Mouse (Mus musculus): Measurements from ENCODE around the gene Vmn1r180. TPM values are rescaled to one million over a fixed set of nuclear protein-coding genes. Genes with fewer than 3 reads are reported as not detected.
"Not testable (repeated sequence)": the region's sequence is repeated elsewhere in the genome, so short reads cannot be mapped to it uniquely, and the experiment has no call there.

The Vmn1r180 gene
- not detected for total RNA-seq (2021)

- intact Hi-C loops (cut with DNase I): no loop called here
- no peak for DNase-seq
Observed at GRCm38 (mm10) chr7:23950332-23950731, at the start of gene Vmn1r180. Vmn1r180 (plus strand) TSS chr7:23950632.

DNA sequence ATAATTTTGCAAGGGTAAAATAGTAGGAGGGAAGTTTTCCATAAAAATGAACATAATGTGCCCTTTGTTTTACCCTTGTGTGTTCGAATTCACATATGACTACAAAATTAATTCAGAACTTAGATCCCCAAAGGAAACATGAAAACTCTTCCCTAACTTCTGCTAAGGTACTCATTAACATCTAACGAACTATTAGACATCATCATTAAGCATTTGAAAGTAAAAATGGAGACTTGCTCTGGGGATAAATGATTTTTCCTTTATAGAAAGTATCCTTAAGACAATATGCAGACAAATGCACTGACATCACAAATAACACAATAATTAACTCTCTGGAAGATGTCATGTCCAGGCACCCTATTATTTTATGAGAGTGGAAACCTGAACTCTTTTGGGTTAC, 23.8 kb upstream of the Vmn1r180 start, which contains the start of gene Vmn1r179:
Vmn1r179 (plus strand) TSS at position 301 of the 400 bp plus-strand sequence.
- DNase-seq: no peak
- intact Hi-C loops (cut with DNase I): no loop called here

DNA sequence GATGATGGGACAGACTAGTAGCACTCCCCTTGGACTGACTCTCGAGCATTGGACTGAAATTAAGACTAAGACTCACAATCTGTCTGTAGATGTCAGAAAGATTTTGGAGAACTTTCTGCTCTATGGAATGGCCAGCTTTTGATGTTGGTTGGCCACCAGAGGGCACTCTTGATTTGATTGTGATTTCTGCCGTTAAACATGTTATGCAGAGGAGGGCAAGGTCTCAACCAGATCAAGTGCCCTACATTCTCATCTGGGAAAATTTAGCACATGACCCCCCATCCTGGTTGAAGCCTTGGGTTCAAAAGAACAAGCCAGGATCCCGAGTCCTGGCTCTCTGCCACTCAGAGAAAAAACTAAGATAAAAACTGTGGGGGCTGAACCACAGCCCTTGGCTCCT, 17.6 kb downstream of the Vmn1r180 start:
- peak; percentile 11 to 40 for DNase-seq

DNA sequence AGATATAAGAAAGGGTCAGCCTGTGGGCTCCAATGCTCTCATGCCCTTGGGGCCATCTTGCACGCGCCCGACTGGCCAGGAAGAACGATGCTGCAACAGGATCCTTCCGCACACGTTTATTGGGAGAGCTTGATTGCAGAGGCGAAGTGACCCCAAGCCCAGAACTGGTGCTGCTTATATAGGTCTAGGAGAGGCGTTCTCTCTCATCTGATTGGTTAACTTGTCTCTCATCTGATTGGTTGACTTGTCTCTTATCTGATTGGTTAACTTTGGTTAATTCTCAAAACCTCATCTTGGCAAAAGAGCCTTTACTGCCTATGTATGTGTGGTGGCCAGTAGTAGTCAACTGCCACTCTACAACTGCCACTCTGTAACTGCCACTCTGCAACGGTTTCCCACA, 23.9 kb downstream of the Vmn1r180 start, which contains the start of gene Vmn1r181:
Vmn1r181 (plus strand) TSS at position 301 of the 400 bp plus-strand sequence.
- DNase-seq: not testable (repeated sequence)
- intact Hi-C loops (cut with DNase I): loop anchor here (10.0 kb wide), 1 partner anchor 160 kb away; the partner anchor contains the start of gene Zfp235

More for the DNA sequence above, 17.6 kb downstream of the Vmn1r180 start:
- intact Hi-C loops (cut with DNase I): loop anchor here (2.0 to 10.0 kb wide), 3 partner anchors 249 to 417 kb away; no protein-coding TSS in a partner anchor

GRCm38 (mm10) chr7:24001391-24001790, 51.0 kb downstream of the Vmn1r180 start, which contains the start of gene V1rd19:
V1rd19 (plus strand) TSS chr7:24001691.
- intact Hi-C loops (cut with DNase I): no loop called here
- DNase-seq: no peak

Other genes starting within 250 kb of the Vmn1r180 start
- not detected for gene Vmn1r173, start 249.9 kb upstream of the Vmn1r180 start, total RNA-seq (2021)
- gene Vmn1r174, start 198.4 kb upstream of the Vmn1r180 start, total RNA-seq (2021): not detected
- gene Vmn1r175, start 140.0 kb upstream of the Vmn1r180 start, total RNA-seq (2021): not detected
- gene Vmn1r176, start 113.3 kb upstream of the Vmn1r180 start, total RNA-seq (2021): not detected
- gene Vmn1r177, start 84.2 kb upstream of the Vmn1r180 start, total RNA-seq (2021): not detected
- gene Vmn1r178, start 58.6 kb upstream of the Vmn1r180 start, total RNA-seq (2021): not detected
- gene Vmn1r179, start 23.7 kb upstream of the Vmn1r180 start, total RNA-seq (2021): not detected
- not detected for gene Vmn1r181, start 24.0 kb downstream of the Vmn1r180 start, total RNA-seq (2021)
- not detected for gene V1rd19, start 51.1 kb downstream of the Vmn1r180 start, total RNA-seq (2021)
- not detected for gene Vmn1r183, start 102.6 kb downstream of the Vmn1r180 start, total RNA-seq (2021)
- 10 to 100 TPM in 1 of 2 experiments, 1 to 10 TPM in 1; 9.5 to 10.3 TPM for gene Zfp180, start 131.3 kb downstream of the Vmn1r180 start, total RNA-seq (2021)
- 1 to 10 TPM; 3.1 to 3.8 TPM for gene Zfp112, start 161.7 kb downstream of the Vmn1r180 start, total RNA-seq (2021)
- 1 to 10 TPM; 4.6 to 6.0 TPM for gene Zfp235, start 183.5 kb downstream of the Vmn1r180 start, total RNA-seq (2021)
- under 1 TPM; 0.12 to 0.19 TPM for gene Zfp114, start 224.4 kb downstream of the Vmn1r180 start, total RNA-seq (2021)